Mouse (Mus musculus): ENCODE results near the gene Lrch2.

DNA sequence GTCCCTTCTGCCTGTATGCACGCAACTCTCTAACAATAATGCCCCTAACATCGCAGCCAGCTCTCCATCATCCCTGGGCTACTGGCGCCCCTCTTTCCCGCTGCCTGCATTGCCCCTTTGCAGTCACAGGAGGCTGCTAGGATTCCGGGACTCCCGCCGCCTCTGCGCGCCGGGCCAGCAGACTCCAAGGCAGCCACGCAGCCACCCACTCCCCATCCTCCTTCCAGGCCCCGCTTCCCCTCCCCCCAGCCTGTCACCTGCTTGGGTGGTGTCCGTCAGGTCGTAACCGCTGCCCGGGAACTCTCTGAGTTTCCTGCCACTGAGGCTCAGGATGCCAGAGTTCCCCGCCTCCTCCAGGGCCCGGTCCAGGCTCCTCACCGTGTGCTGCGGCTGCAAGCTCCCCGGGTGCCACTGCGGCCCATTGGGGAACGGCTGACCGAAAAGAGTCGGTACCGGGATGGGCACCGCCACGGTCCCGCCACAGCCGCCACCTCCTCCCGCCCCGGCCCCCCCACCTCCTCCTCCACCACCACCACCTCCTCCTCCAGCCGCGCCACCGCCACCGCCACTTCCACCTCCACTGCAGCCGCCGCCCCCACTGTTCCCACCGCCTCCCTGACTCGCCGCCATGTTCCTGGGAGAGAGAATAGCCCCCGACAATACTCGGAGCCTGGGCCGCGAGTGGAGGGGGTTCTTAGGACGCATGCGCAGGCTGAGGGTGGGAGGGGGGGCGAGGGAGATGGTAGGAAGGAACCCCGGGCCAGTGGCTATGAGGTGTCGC lies at the start of gene Lrch2:
- TF ChIP-seq CTCF (conservative IDR thresholded peaks at IDR 0.05; ENCODE audit: insufficient read depth, insufficient read length, low read depth, low read length) (no peak), POLR2A (IDR thresholded peaks at IDR 0.05; ENCODE audit: low read depth, low read length) (no peak)
